Mouse (Mus musculus) 3134 (cell line): Measurements from ENCODE around the gene Gid8.

Experiments used
- DNase-seq: peaks from one replicate; pipeline ENCODE4 v3.0.0-alpha.2; 2011; ENCODE audit warnings: low spot score; ENCODE audit not compliant: insufficient read length; ENCODE audit errors: extremely low read depth

The Gid8 gene

GRCm38 (mm10) chr2:180709923-180710272 is at the start of gene Gid8, which contains the start of gene Dido1:
Gene Gid8, plus strand, starts transcription at chr2:180710117.
Gene Dido1, minus strand, starts transcription at chr2:180709999.
- DNase-seq = peak; percentile 94

GRCm38 (mm10) chr2:180660521-180660920 is 49.4 kb upstream of the Gid8 start:
- no peak for DNase-seq

DNA sequence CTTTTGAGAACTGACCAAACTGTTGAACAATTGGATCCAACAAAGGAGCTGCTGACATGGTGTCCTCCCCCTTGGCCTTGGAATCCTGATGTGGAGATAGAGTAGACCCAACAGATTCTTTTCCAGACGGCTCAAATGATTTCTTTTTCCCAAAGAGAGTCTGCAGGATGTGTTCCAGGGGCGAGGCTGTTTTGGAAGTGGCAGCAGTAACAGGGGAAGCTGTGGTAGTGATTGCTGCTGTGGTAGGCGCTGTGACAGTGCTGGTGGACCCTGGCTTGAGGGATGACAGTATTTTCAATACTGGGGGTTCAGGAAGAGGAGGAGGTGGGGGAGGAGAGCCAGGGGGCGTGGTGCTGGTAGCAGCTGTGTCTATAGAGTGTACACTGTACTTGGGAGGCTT is 47.9 kb upstream of the Gid8 start:
- DNase-seq = no peak

GRCm38 (mm10) chr2:180676706-180677105 is 33.2 kb upstream of the Gid8 start:
- DNase-seq = no peak

GRCm38 (mm10) chr2:180678609-180679140 is 31.2 kb upstream of the Gid8 start:
- DNase-seq = no peak

- no peak for DNase-seq
Measured at GRCm38 (mm10) chr2:180681225-180681624, 28.7 kb upstream of the Gid8 start.

- no peak for DNase-seq
Measured at GRCm38 (mm10) chr2:180683524-180683923, 26.4 kb upstream of the Gid8 start.

GRCm38 (mm10) chr2:180684031-180684430 is 25.9 kb upstream of the Gid8 start:
- no peak for DNase-seq

DNA sequence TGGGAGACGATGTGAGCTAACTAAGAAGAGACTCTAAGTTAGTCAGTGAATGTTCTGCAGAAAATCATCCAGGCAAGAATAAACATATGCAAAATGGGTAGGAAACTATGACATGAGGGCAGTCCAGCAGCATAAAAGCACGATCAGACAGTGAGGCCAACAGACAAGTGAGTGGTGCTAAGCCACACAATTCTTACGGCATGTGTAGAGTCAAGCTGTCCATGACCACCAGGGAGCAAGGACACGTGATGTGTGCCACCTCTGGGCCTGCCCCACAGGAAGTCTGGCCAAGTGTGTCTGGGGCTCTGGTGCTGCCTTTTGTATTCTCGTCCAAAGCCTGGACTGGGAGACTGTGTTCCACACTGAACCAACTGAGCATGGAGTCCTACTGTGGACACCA is 20.1 kb upstream of the Gid8 start:
- DNase-seq = no peak

GRCm38 (mm10) chr2:180692630-180693029 is 17.3 kb upstream of the Gid8 start:
- DNase-seq = no peak

- DNase-seq = no peak
Measured at GRCm38 (mm10) chr2:180695176-180695575, 14.7 kb upstream of the Gid8 start.

- DNase-seq = no peak
Measured at GRCm38 (mm10) chr2:180700457-180700856, 9.5 kb upstream of the Gid8 start.

DNA sequence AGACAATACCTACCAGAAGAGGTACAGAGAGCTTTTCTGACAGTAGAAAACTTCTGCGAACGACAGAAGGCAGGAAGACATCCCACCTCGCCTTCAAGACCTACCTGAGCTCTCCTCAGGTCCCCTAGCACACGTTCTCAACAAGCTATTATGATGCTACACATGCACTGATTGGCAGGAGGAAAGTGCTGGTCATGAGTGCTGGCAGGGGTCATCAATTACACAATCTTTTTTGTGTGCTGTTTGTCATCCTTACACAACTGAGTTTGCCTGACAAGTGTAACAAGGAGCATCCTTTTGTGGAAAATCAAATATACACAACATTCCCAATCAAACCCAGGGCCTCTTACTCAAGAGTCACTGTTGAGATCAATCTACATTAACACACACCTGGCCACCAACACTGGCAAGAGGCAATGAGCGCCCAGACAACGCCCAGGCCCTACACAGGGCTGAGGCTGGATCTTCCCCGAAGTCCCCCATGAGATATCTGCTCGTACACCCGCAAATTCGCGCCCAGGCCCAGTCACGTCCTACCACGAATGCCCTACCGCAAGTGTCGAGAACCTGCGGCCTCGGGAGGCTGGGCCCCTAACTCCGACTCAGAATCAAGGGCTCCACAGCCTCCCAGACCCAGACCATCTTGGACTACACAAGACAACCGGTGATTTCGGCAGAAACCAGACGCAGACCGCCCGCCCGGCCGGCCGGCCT is 8.7 kb upstream of the Gid8 start:
- no peak for DNase-seq

- peak; percentile 88 for DNase-seq
Measured at GRCm38 (mm10) chr2:180701767-180702621, 7.9 kb upstream of the Gid8 start.

DNA sequence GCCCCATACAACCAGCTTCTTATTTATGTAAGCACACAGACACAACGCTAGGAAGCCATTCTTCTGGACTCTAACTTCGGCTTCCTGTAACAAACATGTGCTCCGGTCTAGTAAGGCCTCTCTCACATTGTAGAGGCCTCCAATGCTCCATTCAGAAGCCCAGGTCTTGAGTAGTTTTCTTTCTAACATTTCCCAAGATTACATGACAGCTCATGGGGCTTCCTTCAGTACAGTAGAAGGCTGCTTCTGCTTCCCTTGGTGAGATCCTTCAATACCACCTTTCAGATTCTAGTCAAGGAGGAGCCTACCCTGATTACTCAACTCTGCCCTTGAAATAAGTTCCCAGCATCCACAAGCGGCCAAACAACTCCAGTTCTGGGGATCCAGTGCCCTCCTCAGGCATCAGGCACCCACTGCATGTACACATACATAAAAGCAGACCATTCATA is 7.2 kb upstream of the Gid8 start:
- DNase-seq = peak; percentile 51

GRCm38 (mm10) chr2:180703175-180703574 is 6.7 kb upstream of the Gid8 start:
- no peak for DNase-seq

DNA sequence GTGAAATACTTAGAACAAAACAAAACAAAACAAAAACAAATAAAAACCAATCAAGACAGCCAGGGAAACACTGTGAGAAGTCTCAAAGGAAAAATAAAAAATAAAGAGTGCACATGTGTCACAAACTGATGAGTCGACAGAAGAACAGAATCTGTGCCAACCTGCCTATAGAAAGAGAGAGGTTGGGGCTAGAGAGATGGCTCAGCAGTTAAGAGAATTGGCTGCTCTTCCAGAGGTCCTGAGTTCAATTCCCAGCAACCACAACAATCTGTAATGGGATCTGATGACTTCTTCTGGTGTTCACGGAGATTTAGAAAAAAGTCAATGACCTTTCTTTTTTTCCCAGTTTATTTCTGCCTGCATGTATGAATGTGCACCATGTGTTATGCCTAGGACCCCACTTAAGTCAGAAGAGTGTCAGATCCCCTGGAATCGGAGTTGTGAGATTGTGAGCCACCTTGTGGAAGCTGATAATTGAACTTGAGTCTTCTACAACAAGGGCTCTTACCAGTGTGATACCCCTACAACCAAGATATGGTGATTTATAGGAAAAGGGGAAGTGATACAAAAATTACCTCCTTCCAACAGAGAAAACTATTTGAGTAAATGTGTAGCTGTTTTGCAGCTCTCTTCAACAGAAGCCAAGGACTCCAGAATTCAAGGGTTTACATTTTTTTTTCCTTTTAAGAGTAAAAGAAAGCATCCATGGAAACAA is 6.1 kb upstream of the Gid8 start:
- DNase-seq = no peak

- DNase-seq = no peak
Measured at GRCm38 (mm10) chr2:180704591-180704990, 5.3 kb upstream of the Gid8 start.

DNA sequence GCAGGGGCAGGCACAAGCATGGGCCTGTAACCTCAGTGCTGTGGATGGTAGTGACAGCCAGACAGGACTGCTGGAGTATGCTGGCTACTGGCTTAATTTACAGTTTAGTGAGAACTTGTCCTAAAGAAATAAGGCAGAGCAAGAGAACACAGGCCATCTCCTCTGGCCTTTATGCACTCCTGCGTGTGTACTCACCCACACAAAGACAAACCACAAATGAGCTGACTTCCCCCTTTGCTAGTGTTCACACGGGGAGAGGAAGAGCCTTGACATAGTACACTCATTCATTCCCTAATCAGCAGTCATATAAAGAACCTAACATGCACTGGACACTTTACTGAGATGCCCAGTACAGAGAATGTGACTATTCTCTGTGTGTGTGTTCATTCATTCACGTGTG is 4.9 kb upstream of the Gid8 start:
- DNase-seq = no peak

DNA sequence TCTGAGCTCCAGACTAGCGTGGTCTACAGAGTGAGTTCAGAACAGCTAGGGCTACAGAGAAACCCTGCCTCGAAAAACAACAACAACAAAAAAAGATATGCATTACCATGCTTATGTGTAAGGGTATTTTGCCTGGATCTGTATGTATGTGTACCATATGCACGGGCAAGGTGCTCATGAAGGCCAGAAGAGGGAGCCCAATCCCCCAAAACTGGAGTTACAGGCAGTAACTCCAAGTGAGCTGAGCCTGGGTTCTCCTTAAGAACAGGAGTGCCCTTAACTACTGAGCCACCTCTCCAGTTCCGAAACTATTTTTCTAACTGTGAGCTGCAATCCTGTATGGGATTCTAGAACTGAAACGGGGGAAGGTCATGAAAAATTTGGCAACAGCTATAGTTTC is 3.9 kb upstream of the Gid8 start:
- DNase-seq = no peak
